Mouse (Mus musculus): Measurements from ENCODE around the gene Efhd1. TPM values are rescaled to one million over a fixed set of nuclear protein-coding genes. Genes with fewer than 3 reads are reported as not detected.

Efhd1 gene
- total RNA-seq, 4 experiments from 2014 or later: 1.7 to 3.4 (median 2.9) TPM

- no peak for DNase-seq (ENCODE audit: low spot score in 2 of 2)
Measured at GRCm38 (mm10) chr1:87301971-87302370, 37.8 kb downstream of the Efhd1 start.

GRCm38 (mm10) chr1:87308952-87309351 lies 44.8 kb downstream of the Efhd1 start:
- no peak for DNase-seq (ENCODE audit: low spot score in 2 of 2)

- no peak for DNase-seq (ENCODE audit: low spot score in 2 of 2)
Measured at GRCm38 (mm10) chr1:87309621-87310020, 45.5 kb downstream of the Efhd1 start.

GRCm38 (mm10) chr1:87312681-87313080 lies 48.5 kb downstream of the Efhd1 start:
- no peak for DNase-seq (ENCODE audit: low spot score in 2 of 2)

- no peak for DNase-seq (ENCODE audit: low spot score in 2 of 2)
Measured at GRCm38 (mm10) chr1:87313116-87313515, 49.0 kb downstream of the Efhd1 start.

GRCm38 (mm10) chr1:87313843-87314570 lies 49.8 kb downstream of the Efhd1 start:
- DNase-seq (ENCODE audit: low spot score in 2 of 2): no peak

- DNase-seq (ENCODE audit: low spot score in 2 of 2): no peak
Measured at GRCm38 (mm10) chr1:87315431-87315830, 51.3 kb downstream of the Efhd1 start.

GRCm38 (mm10) chr1:87315894-87316293 lies 51.7 kb downstream of the Efhd1 start:
- no peak for DNase-seq (ENCODE audit: low spot score in 2 of 2)

GRCm38 (mm10) chr1:87316672-87317071 lies 52.5 kb downstream of the Efhd1 start:
- DNase-seq (ENCODE audit: low spot score in 2 of 2): no peak

- DNase-seq (ENCODE audit: low spot score in 2 of 2): no peak
Measured at GRCm38 (mm10) chr1:87321071-87321470, 56.9 kb downstream of the Efhd1 start.

GRCm38 (mm10) chr1:87322778-87323177 lies 58.6 kb downstream of the Efhd1 start:
- no peak for DNase-seq (ENCODE audit: low spot score in 2 of 2)

GRCm38 (mm10) chr1:87324649-87325048 lies 60.5 kb downstream of the Efhd1 start:
- DNase-seq (ENCODE audit: low spot score in 2 of 2): no peak

GRCm38 (mm10) chr1:87326742-87327163 lies 62.6 kb downstream of the Efhd1 start, which contains the start of gene Gigyf2:
TSS of gene Gigyf2 (plus strand) at chr1:87326998.
- peak; percentile 94 for DNase-seq (ENCODE audit: low spot score in 2 of 2)

GRCm38 (mm10) chr1:87327165-87327861 lies 63.1 kb downstream of the Efhd1 start:
- no peak for DNase-seq (ENCODE audit: low spot score in 2 of 2)

- DNase-seq (ENCODE audit: low spot score in 2 of 2): no peak
Measured at GRCm38 (mm10) chr1:87331774-87332173, 67.6 kb downstream of the Efhd1 start.

- no peak for DNase-seq (ENCODE audit: low spot score in 2 of 2)
Measured at GRCm38 (mm10) chr1:87350576-87350975, 86.4 kb downstream of the Efhd1 start.

GRCm38 (mm10) chr1:87360276-87360675 lies 96.1 kb downstream of the Efhd1 start:
- DNase-seq (ENCODE audit: low spot score in 2 of 2): no peak

Other genes with a start within 250 kb of the Efhd1 start
- not detected for gene Alppl2, start 174.4 kb upstream of the Efhd1 start, total RNA-seq (2022)
- not detected for gene Alpi, start 162.8 kb upstream of the Efhd1 start, total RNA-seq (2022)
- not detected for gene Akp3, start 139.4 kb upstream of the Efhd1 start, total RNA-seq (2022)
- not detected for gene Ecel1, start 107.8 kb upstream of the Efhd1 start, total RNA-seq (2022)
- gene Prss56, start 81.0 kb upstream of the Efhd1 start, total RNA-seq (2022): not detected
- 1 to 10 TPM; 1.9 to 2.9 (median 2.4) TPM for gene Chrnd, start 73.8 kb upstream of the Efhd1 start, total RNA-seq (2022)
- under 1 TPM in 1 of 4 experiments, not detected in 3; 0.13 TPM for gene Chrng, start 59.7 kb upstream of the Efhd1 start, total RNA-seq (2022)
- 10 to 100 TPM; 51.7 to 54.8 (median 53.8) TPM for gene Eif4e2, start 50.4 kb upstream of the Efhd1 start, total RNA-seq (2022)
- 10 to 100 TPM; 33.1 to 40.4 (median 39.0) TPM for gene Gigyf2, start 62.6 kb downstream of the Efhd1 start, total RNA-seq (2022)
- under 1 TPM in 1 of 4 experiments, not detected in 3; 0.54 TPM for gene Kcnj13, start 130.4 kb downstream of the Efhd1 start, total RNA-seq (2022)
- not detected for gene Snorc, start 205.9 kb downstream of the Efhd1 start, total RNA-seq (2022)
- 10 to 100 TPM in 3 of 4 experiments, 1 to 10 TPM in 1; 8.7 to 15.9 (median 12.2) TPM for gene Neu2, start 245.5 kb downstream of the Efhd1 start, total RNA-seq (2022)